Mouse (Mus musculus): Measurements from ENCODE around the gene Ccar1. TPM values are rescaled to one million over a fixed set of nuclear protein-coding genes. Genes with fewer than 3 reads are reported as not detected.

Gene Ccar1
- polyA plus RNA-seq (2017; shearing (Covaris generic)) = 150 TPM

DNA sequence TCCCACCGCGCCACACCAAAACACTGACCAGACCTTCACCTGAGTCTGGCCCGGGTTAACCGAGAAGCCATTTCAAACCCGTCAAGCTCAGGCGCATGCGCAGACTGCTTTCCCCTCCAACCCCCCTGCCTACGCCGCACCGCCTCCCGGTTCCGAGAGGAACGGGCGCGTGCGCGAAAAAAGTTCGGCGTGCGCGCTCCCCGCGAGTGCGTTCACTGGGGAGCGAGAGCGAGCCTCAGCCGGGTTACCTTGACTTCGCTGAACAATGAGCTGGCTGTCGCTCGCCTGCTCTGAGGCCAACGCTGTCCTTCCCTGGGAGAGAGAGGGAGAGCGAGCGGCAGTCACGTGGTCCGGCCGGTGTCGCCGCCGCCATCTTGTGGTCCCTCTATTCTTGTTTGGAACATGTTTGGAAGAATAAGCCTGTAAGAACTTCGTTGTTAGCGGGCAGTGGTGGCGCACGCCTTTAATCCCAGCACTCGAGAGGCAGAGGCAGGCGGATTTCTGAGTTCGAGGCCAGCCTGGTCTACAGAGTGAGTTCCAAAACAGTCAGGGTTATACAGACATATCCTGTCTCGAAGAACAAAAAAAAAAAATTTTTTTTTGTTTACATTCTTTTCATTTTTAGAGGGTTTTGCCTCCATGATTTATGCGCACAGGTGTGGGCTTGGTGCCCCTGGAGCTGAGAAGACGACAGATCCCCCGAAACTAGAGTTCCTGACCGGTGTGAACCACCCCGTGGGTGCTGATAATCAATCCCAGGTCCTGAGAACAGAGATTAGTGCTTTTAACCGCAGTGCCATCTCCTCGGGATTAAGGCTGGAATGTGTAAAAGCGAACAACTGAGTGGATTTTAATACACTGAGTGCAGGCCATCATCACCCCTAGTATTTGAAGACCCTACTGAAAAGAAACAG is at the start of gene Ccar1:
Ccar1 (minus strand) TSS at position 110 of the 914 bp plus-strand sequence.

DNA sequence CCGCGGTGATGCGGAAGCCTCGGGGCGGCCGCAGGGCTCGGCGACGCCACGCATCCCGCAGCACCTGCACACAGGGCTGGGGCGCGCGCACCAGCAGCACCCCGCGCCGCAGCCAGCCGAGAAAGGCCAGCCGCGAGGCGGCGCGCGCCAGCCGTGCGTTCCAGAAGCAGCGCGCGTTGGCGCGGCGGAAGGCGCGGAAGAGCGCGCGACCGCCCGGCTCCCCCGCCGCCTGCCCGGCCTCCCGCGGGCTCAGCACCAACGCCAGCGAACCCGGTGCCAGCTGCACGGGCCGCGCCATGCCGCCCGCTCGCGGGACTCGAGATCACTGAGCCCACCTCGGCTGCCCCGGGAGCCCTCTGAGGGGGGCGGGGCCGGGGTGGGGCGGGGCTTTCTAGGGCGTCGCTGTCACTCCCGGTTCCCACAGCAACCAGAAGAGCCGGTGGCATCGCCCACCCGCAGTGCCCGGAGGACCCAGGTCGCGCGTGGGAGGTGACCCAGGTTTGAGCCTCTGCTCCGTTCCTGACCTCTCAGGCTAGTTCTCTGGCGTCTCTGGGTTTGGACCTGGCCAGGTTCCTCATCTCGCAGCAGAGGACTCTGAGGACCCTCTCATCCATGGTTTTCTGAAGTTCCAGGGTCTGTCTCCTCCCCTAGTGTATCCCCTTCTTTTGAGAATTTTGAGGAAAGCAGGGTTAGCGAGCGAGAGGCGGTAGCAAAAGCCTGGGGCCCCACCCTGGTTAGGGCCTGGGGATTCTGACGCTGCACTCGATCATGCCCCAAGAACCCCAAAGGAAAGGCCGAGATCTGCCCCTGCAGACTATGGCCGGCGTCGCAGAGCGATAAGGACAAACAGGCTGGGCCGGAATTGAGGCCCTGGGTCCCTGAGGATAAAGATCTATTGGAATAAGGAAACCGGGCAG is 66.1 kb downstream of the Ccar1 start, which contains the start of gene Stox1:
Stox1 (minus strand) TSS at position 358 of the 917 bp plus-strand sequence.

Other genes starting within 250 kb of the Ccar1 start
- gene Kif1bp, start 213.8 kb downstream of the Ccar1 start, polyA plus RNA-seq (2017; shearing (Covaris generic)) = 28.4 TPM
- 62.1 TPM for gene Ddx21, start 190.0 kb downstream of the Ccar1 start, polyA plus RNA-seq (2017; shearing (Covaris generic))
- 186 TPM for gene Ddx50, start 141.1 kb downstream of the Ccar1 start, polyA plus RNA-seq (2017; shearing (Covaris generic))
- 0.52 TPM for gene Stox1, start 66.2 kb downstream of the Ccar1 start, polyA plus RNA-seq (2017; shearing (Covaris generic))
- 12.8 TPM for gene Tet1, start 116.7 kb upstream of the Ccar1 start, polyA plus RNA-seq (2017; shearing (Covaris generic))
- 10.3 TPM for gene Slc25a16, start 128.3 kb upstream of the Ccar1 start, polyA plus RNA-seq (2017; shearing (Covaris generic))
- 0.52 TPM for gene Dna2, start 154.7 kb upstream of the Ccar1 start, polyA plus RNA-seq (2017; shearing (Covaris generic))
- gene Rufy2, start 187.9 kb upstream of the Ccar1 start, polyA plus RNA-seq (2017; shearing (Covaris generic)) = 41.7 TPM
- gene Hnrnph3, start 231.9 kb upstream of the Ccar1 start, polyA plus RNA-seq (2017; shearing (Covaris generic)) = 75.9 TPM
- 2.0 TPM for gene Pbld2, start 232.0 kb upstream of the Ccar1 start, polyA plus RNA-seq (2017; shearing (Covaris generic))